Mouse (Mus musculus): ENCODE measurements around the gene Epb41l2. TPM values are rescaled to one million over a fixed set of nuclear protein-coding genes. Genes with fewer than 3 reads are reported as not detected.

Epb41l2 gene
- polyA plus RNA-seq, 1 experiment from 2014 or later: 45.5 TPM

GRCm38 (mm10) chr10:25401356-25401755 is 41.8 kb downstream of the Epb41l2 start:
- no peak overlapping the region for H3K4me3 ChIP-seq (replicated peaks; ENCODE audit: low read depth, low read length)
- H3K9ac ChIP-seq (ENCODE audit: low read depth, low read length): no peak overlapping the region
- no peak for TF ChIP-seq CTCF (IDR thresholded peaks at IDR 0.05; ENCODE audit: low read depth)
- ATAC-seq (replicated peaks; ENCODE audit: low FRiP score, low read depth) (no peak), DNase-seq (ENCODE audit: low spot score) (no peak)
- WGBS: 64% methylated on average over 2 of the region's 2 CpGs
- H3K36me3 ChIP-seq (ENCODE audit: insufficient read depth, low read length): no peaks in the 10 kb centered on the region
- no peak overlapping the region for H3K4me2 ChIP-seq (ENCODE audit: low read length)
- no peaks in the 10 kb centered on the region for H3K27me3 ChIP-seq (ENCODE audit: insufficient read depth, low read length)
- H3K4me1 ChIP-seq (replicated peaks; ENCODE audit: insufficient read depth, low read length): peaks cover 20% of the 10 kb centered on the region; the same call in 1 of the 2 replicates
- H3K9me3 ChIP-seq (replicated peaks; ENCODE audit: low read length): no peaks in the 10 kb centered on the region
- H3K27ac ChIP-seq: no peak overlapping the region

- no peak for TF ChIP-seq CTCF (IDR thresholded peaks at IDR 0.05; ENCODE audit: low read depth)
- Histone ChIP-seq H3K4me2 (ENCODE audit: low read length) (no peak overlapping the region), H3K9ac (ENCODE audit: low read depth, low read length) (no peak overlapping the region), H3K27ac (no peak overlapping the region), H3K4me3 (replicated peaks; ENCODE audit: low read depth, low read length) (no peak overlapping the region), H3K4me1 (replicated peaks; ENCODE audit: insufficient read depth, low read length) (peaks cover 20% of the 10 kb centered on the region; the same call in 1 of the 2 replicates), H3K36me3 (ENCODE audit: insufficient read depth, low read length) (no peaks in the 10 kb centered on the region), H3K9me3 (replicated peaks; ENCODE audit: low read length) (no peaks in the 10 kb centered on the region), H3K27me3 (ENCODE audit: insufficient read depth, low read length) (no peaks in the 10 kb centered on the region)
- DNase-seq (ENCODE audit: low spot score) (no peak), ATAC-seq (replicated peaks; ENCODE audit: low FRiP score, low read depth) (no peak)
- WGBS: 56% methylated on average over 1 of the region's 1 CpGs
Measured at GRCm38 (mm10) chr10:25402886-25403285, 43.3 kb downstream of the Epb41l2 start.

- no peak overlapping the region for H3K9ac ChIP-seq (ENCODE audit: low read depth, low read length)
- no peaks in the 10 kb centered on the region for H3K27me3 ChIP-seq (ENCODE audit: insufficient read depth, low read length)
- no peak overlapping the region for H3K4me3 ChIP-seq (replicated peaks; ENCODE audit: low read depth, low read length)
- TF ChIP-seq CTCF (IDR thresholded peaks at IDR 0.05; ENCODE audit: low read depth): no peak
- DNase-seq (ENCODE audit: low spot score) (no peak), ATAC-seq (replicated peaks; ENCODE audit: low FRiP score, low read depth) (no peak)
- H3K4me2 ChIP-seq (ENCODE audit: low read length): no peak overlapping the region
- no peaks in the 10 kb centered on the region for H3K9me3 ChIP-seq (replicated peaks; ENCODE audit: low read length)
- no peak overlapping the region for H3K27ac ChIP-seq
- H3K36me3 ChIP-seq (ENCODE audit: insufficient read depth, low read length): no peaks in the 10 kb centered on the region
- H3K4me1 ChIP-seq (replicated peaks; ENCODE audit: insufficient read depth, low read length): peaks cover 20% of the 10 kb centered on the region; the same call in 1 of the 2 replicates
- 52% methylated on average over 15 of the region's 15 CpGs for WGBS
Measured at GRCm38 (mm10) chr10:25403813-25404701, 44.5 kb downstream of the Epb41l2 start.

- ATAC-seq (replicated peaks; ENCODE audit: low FRiP score, low read depth) (no peak), DNase-seq (ENCODE audit: low spot score) (no peak)
- Histone ChIP-seq H3K36me3 (ENCODE audit: insufficient read depth, low read length) (no peaks in the 10 kb centered on the region), H3K9me3 (replicated peaks; ENCODE audit: low read length) (no peaks in the 10 kb centered on the region), H3K4me3 (replicated peaks; ENCODE audit: low read depth, low read length) (no peak overlapping the region), H3K27me3 (ENCODE audit: insufficient read depth, low read length) (no peaks in the 10 kb centered on the region), H3K4me1 (replicated peaks; ENCODE audit: insufficient read depth, low read length) (peaks cover 20% of the 10 kb centered on the region; the same call in 1 of the 2 replicates), H3K27ac (no peak overlapping the region), H3K4me2 (ENCODE audit: low read length) (no peak overlapping the region), H3K9ac (ENCODE audit: low read depth, low read length) (no peak overlapping the region)
- TF ChIP-seq CTCF (IDR thresholded peaks at IDR 0.05; ENCODE audit: low read depth): no peak
- WGBS: 83% methylated on average over 6 of the region's 6 CpGs
Measured at GRCm38 (mm10) chr10:25404702-25405098, 45.1 kb downstream of the Epb41l2 start.

GRCm38 (mm10) chr10:25405551-25405950 is 46.0 kb downstream of the Epb41l2 start:
- ATAC-seq (replicated peaks; ENCODE audit: low FRiP score, low read depth) (no peak), DNase-seq (ENCODE audit: low spot score) (no peak)
- no peak overlapping the region for H3K4me3 ChIP-seq (replicated peaks; ENCODE audit: low read depth, low read length)
- H3K36me3 ChIP-seq (ENCODE audit: insufficient read depth, low read length): no peaks in the 10 kb centered on the region
- no peaks in the 10 kb centered on the region for H3K27me3 ChIP-seq (ENCODE audit: insufficient read depth, low read length)
- H3K9me3 ChIP-seq (replicated peaks; ENCODE audit: low read length): no peaks in the 10 kb centered on the region
- TF ChIP-seq CTCF (IDR thresholded peaks at IDR 0.05; ENCODE audit: low read depth): no peak
- H3K27ac ChIP-seq: no peak overlapping the region
- H3K9ac ChIP-seq (ENCODE audit: low read depth, low read length): no peak overlapping the region
- WGBS: 87% methylated on average over 8 of the region's 8 CpGs
- no peak overlapping the region for H3K4me2 ChIP-seq (ENCODE audit: low read length)
- H3K4me1 ChIP-seq (replicated peaks; ENCODE audit: insufficient read depth, low read length): peaks cover 14% of the 10 kb centered on the region; the same call in 1 of the 2 replicates

GRCm38 (mm10) chr10:25406695-25407094 is 47.1 kb downstream of the Epb41l2 start:
- TF ChIP-seq CTCF (IDR thresholded peaks at IDR 0.05; ENCODE audit: low read depth): no peak
- H3K4me3 ChIP-seq (replicated peaks; ENCODE audit: low read depth, low read length): no peak overlapping the region
- H3K27me3 ChIP-seq (ENCODE audit: insufficient read depth, low read length): no peaks in the 10 kb centered on the region
- no peaks in the 10 kb centered on the region for H3K9me3 ChIP-seq (replicated peaks; ENCODE audit: low read length)
- H3K4me1 ChIP-seq (replicated peaks; ENCODE audit: insufficient read depth, low read length): peaks cover 14% of the 10 kb centered on the region; the same call in 1 of the 2 replicates
- no peaks in the 10 kb centered on the region for H3K36me3 ChIP-seq (ENCODE audit: insufficient read depth, low read length)
- DNase-seq (ENCODE audit: low spot score): no peak
- 68% methylated on average over 5 of the region's 5 CpGs for WGBS
- no peak for ATAC-seq (replicated peaks; ENCODE audit: low FRiP score, low read depth)
- H3K4me2 ChIP-seq (ENCODE audit: low read length): no peak overlapping the region
- no peak overlapping the region for H3K27ac ChIP-seq
- no peak overlapping the region for H3K9ac ChIP-seq (ENCODE audit: low read depth, low read length)
